Mouse (Mus musculus) spleen, adult 2 months (tissue): ENCODE measurements around the gene Grik3. TPM values are rescaled to one million over a fixed set of nuclear protein-coding genes. Genes with fewer than 3 reads are reported as not detected.

Experiments used
- DNase-seq, 2 experiments: peaks; one replicate each; pipeline versions ENCODE4 v3.0.0 to v3.0.0-alpha.2; 2012 to 2021; ENCODE audit warnings: low spot score in 2 of 2, low read depth in 1 of 2
- H3K27ac ChIP-seq: fragments of 200-500 bp; 2 replicates; pipeline ENCODE4 v1.5.1; 2012; ENCODE audit warnings: low read length, inconsistent platforms; ENCODE audit not compliant: insufficient read depth
- H3K27me3 ChIP-seq: fragments of 200-500 bp; 2 replicates; pipeline ENCODE4 v1.6.1; 2012; ENCODE audit warnings: mild to moderate bottlenecking, moderate library complexity, low read length, inconsistent platforms; ENCODE audit not compliant: control insufficient read depth, insufficient read depth
- H3K36me3 ChIP-seq: fragments of 200-500 bp; 2 replicates; pipeline ENCODE4 v1.6.1; 2012; ENCODE audit warnings: mild to moderate bottlenecking, low read length, inconsistent platforms; ENCODE audit not compliant: control insufficient read depth, insufficient read depth
- H3K4me1 ChIP-seq: fragments of 200-500 bp; 2 replicates; pipeline ENCODE4 v1.6.1; 2011; ENCODE audit warnings: inconsistent platforms; ENCODE audit not compliant: control insufficient read depth, insufficient read depth, insufficient read length
- H3K4me3 ChIP-seq: fragments of 200-500 bp; 2 replicates; pipeline ENCODE4 v1.5.1; 2011; ENCODE audit warnings: mild to moderate bottlenecking, inconsistent platforms; ENCODE audit not compliant: insufficient read depth, insufficient read length; ENCODE audit errors: extremely low read depth
- CTCF ChIP-seq: fragments of 200-500 bp; IDR thresholded peaks from 2 replicates; pipeline ENCODE4 v1.5.1; 2011; ENCODE audit warnings: mild to moderate bottlenecking, inconsistent platforms; ENCODE audit not compliant: insufficient read depth, insufficient read length, insufficient replicate concordance; ENCODE audit errors: extremely low read depth
- POLR2A ChIP-seq: fragments of 200-500 bp; IDR thresholded peaks from 2 replicates; pipeline ENCODE4 v1.6.1; 2011; ENCODE audit warnings: low read depth, low read length, inconsistent platforms
- WGBS: fragments of 180-500 bp; shearing (Covaris S2); methylation state at CpG from one replicate; pipeline ENCODE4 v1.1.7; 2018; 5-methylcytosine and 5-hydroxymethylcytosine counted together
- polyA plus RNA-seq: library from polyadenylated mRNA; depleted of rRNA; stranded (reverse); fragments of >200 nt; gene quantifications from 2 replicates; pipeline ENCODE4 v1.2.3, GENCODE M21; 2012

Gene Grik3
- polyA plus RNA-seq, 1 experiment: 0.04 TPM

GRCm38 (mm10) chr4:125699056-125699455 is 208.6 kb downstream of the Grik3 start:
- no peak overlapping the region for H3K4me3 ChIP-seq
- H3K27me3 ChIP-seq: no peaks in the 10 kb centered on the region
- no peaks in the 10 kb centered on the region for H3K4me1 ChIP-seq
- 87% methylated on average over 7 of the region's 7 CpGs for WGBS
- H3K36me3 ChIP-seq: no peaks in the 10 kb centered on the region
- DNase-seq: no peak
- TF ChIP-seq POLR2A (no peak), CTCF (no peak)
- no peak overlapping the region for H3K27ac ChIP-seq

- H3K27me3 ChIP-seq: no peaks in the 10 kb centered on the region
- TF ChIP-seq POLR2A (no peak), CTCF (no peak)
- no peak overlapping the region for H3K27ac ChIP-seq
- 67% methylated on average over 8 of the region's 8 CpGs for WGBS
- H3K4me3 ChIP-seq: no peak overlapping the region
- no peaks in the 10 kb centered on the region for H3K4me1 ChIP-seq
- no peak for DNase-seq
- H3K36me3 ChIP-seq: no peaks in the 10 kb centered on the region
Measured at GRCm38 (mm10) chr4:125700331-125700730, 209.8 kb downstream of the Grik3 start.

GRCm38 (mm10) chr4:125702607-125703309 is 212.3 kb downstream of the Grik3 start:
- TF ChIP-seq CTCF (no peak), POLR2A (no peak)
- Histone ChIP-seq H3K4me3 (no peak overlapping the region), H3K4me1 (no peaks in the 10 kb centered on the region), H3K27ac (no peak overlapping the region), H3K36me3 (no peaks in the 10 kb centered on the region), H3K27me3 (no peaks in the 10 kb centered on the region)
- WGBS: 59% methylated on average over 12 of the region's 12 CpGs
- DNase-seq: no peak

GRCm38 (mm10) chr4:125703310-125703690 is 212.8 kb downstream of the Grik3 start:
- H3K4me1 ChIP-seq: no peaks in the 10 kb centered on the region
- DNase-seq: no peak
- WGBS: 36% methylated on average over 4 of the region's 4 CpGs
- no peak overlapping the region for H3K4me3 ChIP-seq
- H3K36me3 ChIP-seq: no peaks in the 10 kb centered on the region
- H3K27me3 ChIP-seq: no peaks in the 10 kb centered on the region
- no peak overlapping the region for H3K27ac ChIP-seq
- TF ChIP-seq CTCF (no peak; the same call in 1 of the 2 replicates), POLR2A (no peak)

GRCm38 (mm10) chr4:125705746-125706145 is 215.2 kb downstream of the Grik3 start:
- DNase-seq: no peak
- Histone ChIP-seq H3K36me3 (no peaks in the 10 kb centered on the region), H3K4me1 (no peaks in the 10 kb centered on the region), H3K27ac (no peak overlapping the region), H3K4me3 (no peak overlapping the region), H3K27me3 (no peaks in the 10 kb centered on the region)
- WGBS: 88% methylated on average over 8 of the region's 8 CpGs
- TF ChIP-seq CTCF (no peak), POLR2A (no peak)

- Histone ChIP-seq H3K27me3 (no peaks in the 10 kb centered on the region), H3K4me3 (no peak overlapping the region), H3K27ac (no peak overlapping the region), H3K4me1 (no peaks in the 10 kb centered on the region), H3K36me3 (no peaks in the 10 kb centered on the region)
- no peak for DNase-seq
- 82% methylated on average over 9 of the region's 10 CpGs for WGBS
- no peak for TF ChIP-seq POLR2A
- no peak for TF ChIP-seq CTCF
Measured at GRCm38 (mm10) chr4:125709716-125710115, 219.2 kb downstream of the Grik3 start.

- 60% methylated on average over 6 of the region's 6 CpGs for whole genome bisulfite sequencing
- no peak for DNase-seq
- Histone ChIP-seq H3K27me3 (no peaks in the 10 kb centered on the region), H3K27ac (no peak overlapping the region), H3K4me3 (no peak overlapping the region), H3K4me1 (no peaks in the 10 kb centered on the region), H3K36me3 (no peaks in the 10 kb centered on the region)
- no peak for TF ChIP-seq CTCF
- TF ChIP-seq POLR2A: no peak
Measured at GRCm38 (mm10) chr4:125717881-125718280, 227.4 kb downstream of the Grik3 start.
